Mouse (Mus musculus): ENCODE measurements around the gene Nfil3. TPM values are rescaled to one million over a fixed set of nuclear protein-coding genes. Genes with fewer than 3 reads are reported as not detected.

Gene Nfil3
- total and polyA plus RNA-seq, 2 experiments, result 6.2 to 7.9 TPM

- WGBS, result 89% methylated on average over 2 of the region's 2 CpGs
- H3K79me2 ChIP-seq (ENCODE audit: control insufficient read depth, insufficient read depth, low read length), result no peaks in the 10 kb centered on the region
These were observed 19.6 kb upstream of the Nfil3 start for GRCm38 (mm10) chr13:53000481-53000880.

DNA sequence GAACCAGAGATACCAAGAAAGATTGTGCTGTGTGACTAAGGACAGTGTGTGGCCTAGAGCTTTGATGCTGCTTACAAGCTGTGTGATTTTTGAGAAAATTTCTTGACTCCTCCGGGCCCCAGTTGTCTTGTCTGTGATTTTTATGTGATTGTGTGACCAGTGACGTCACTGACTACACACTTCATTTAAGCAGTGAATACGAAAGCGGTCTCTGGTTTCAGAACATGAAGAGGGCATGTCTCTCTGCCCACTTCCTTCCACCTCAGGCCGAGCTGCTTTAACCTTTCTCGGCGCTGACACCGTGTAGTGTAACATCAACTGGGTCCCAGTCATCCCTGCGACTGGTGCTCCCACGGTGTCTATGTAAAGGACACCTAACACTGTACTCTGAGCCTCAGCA, 17.7 kb upstream of the Nfil3 start:
- H3K79me2 ChIP-seq (ENCODE audit: control insufficient read depth, insufficient read depth, low read length), result no peaks in the 10 kb centered on the region
- H3K27ac ChIP-seq (replicated peaks; ENCODE audit: insufficient read depth, low read depth, low read length), result no peak overlapping the region
- WGBS, result 86% methylated on average over 10 of the region's 10 CpGs
- H3K4me3 ChIP-seq (ENCODE audit: insufficient read depth, low read depth, low read length), result no peak overlapping the region
- no peak for DNase-seq (ENCODE audit: extremely low read depth, low read depth, low spot score)
- no peak overlapping the region for H3K9ac ChIP-seq (ENCODE audit: low read depth, low read length)
- TF ChIP-seq CTCF (IDR thresholded peaks at IDR 0.05; ENCODE audit: low read depth, low read length) (no peak), POLR2A (IDR thresholded peaks at IDR 0.05; ENCODE audit: extremely low read depth, insufficient read depth, low read length) (no peak)
- no peaks in the 10 kb centered on the region for H3K36me3 ChIP-seq (ENCODE audit: control insufficient read depth, insufficient read depth, low read length)
- H3K27me3 ChIP-seq (ENCODE audit: control insufficient read depth, insufficient read depth, low read length), result no peaks in the 10 kb centered on the region
- H3K4me1 ChIP-seq (ENCODE audit: control insufficient read depth, insufficient read depth, low read length), result peaks cover 12% of the 10 kb centered on the region

More at GRCm38 (mm10) chr13:53000481-53000880, 19.6 kb upstream of the Nfil3 start:
- Histone ChIP-seq H3K9ac (ENCODE audit: low read depth, low read length) (no peak overlapping the region), H3K4me1 (ENCODE audit: control insufficient read depth, insufficient read depth, low read length) (peaks cover 5% of the 10 kb centered on the region), H3K27me3 (ENCODE audit: control insufficient read depth, insufficient read depth, low read length) (no peaks in the 10 kb centered on the region), H3K27ac (replicated peaks; ENCODE audit: insufficient read depth, low read depth, low read length) (no peak overlapping the region), H3K4me3 (ENCODE audit: insufficient read depth, low read depth, low read length) (no peak overlapping the region), H3K36me3 (ENCODE audit: control insufficient read depth, insufficient read depth, low read length) (no peaks in the 10 kb centered on the region)
- no peak for DNase-seq (ENCODE audit: extremely low read depth, low read depth, low spot score)
- no peak for TF ChIP-seq POLR2A (IDR thresholded peaks at IDR 0.05; ENCODE audit: extremely low read depth, insufficient read depth, low read length)
- TF ChIP-seq CTCF (IDR thresholded peaks at IDR 0.05; ENCODE audit: low read depth, low read length), result no peak

GRCm38 (mm10) chr13:52997806-52998205, 16.9 kb upstream of the Nfil3 start:
- H3K4me1 ChIP-seq (ENCODE audit: control insufficient read depth, insufficient read depth, low read length), result peaks cover 12% of the 10 kb centered on the region
- no peaks in the 10 kb centered on the region for H3K36me3 ChIP-seq (ENCODE audit: control insufficient read depth, insufficient read depth, low read length)
- H3K79me2 ChIP-seq (ENCODE audit: control insufficient read depth, insufficient read depth, low read length), result no peaks in the 10 kb centered on the region
- no peak for DNase-seq (ENCODE audit: extremely low read depth, low read depth, low spot score)
- H3K27me3 ChIP-seq (ENCODE audit: control insufficient read depth, insufficient read depth, low read length), result no peaks in the 10 kb centered on the region
- WGBS, result 70% methylated on average over 2 of the region's 2 CpGs
- no peak overlapping the region for H3K4me3 ChIP-seq (ENCODE audit: insufficient read depth, low read depth, low read length)
- H3K27ac ChIP-seq (replicated peaks; ENCODE audit: insufficient read depth, low read depth, low read length), result no peak overlapping the region
- TF ChIP-seq POLR2A (IDR thresholded peaks at IDR 0.05; ENCODE audit: extremely low read depth, insufficient read depth, low read length), result no peak
- TF ChIP-seq CTCF (IDR thresholded peaks at IDR 0.05; ENCODE audit: low read depth, low read length), result no peak
- H3K9ac ChIP-seq (ENCODE audit: low read depth, low read length), result no peak overlapping the region

- peaks cover 7% of the 10 kb centered on the region for H3K4me1 ChIP-seq (ENCODE audit: control insufficient read depth, insufficient read depth, low read length)
- no peaks in the 10 kb centered on the region for H3K36me3 ChIP-seq (ENCODE audit: control insufficient read depth, insufficient read depth, low read length)
- WGBS, result 55% methylated on average over 8 of the region's 8 CpGs
- H3K79me2 ChIP-seq (ENCODE audit: control insufficient read depth, insufficient read depth, low read length), result no peaks in the 10 kb centered on the region
- H3K9ac ChIP-seq (ENCODE audit: low read depth, low read length), result no peak overlapping the region
- no peak overlapping the region for H3K27ac ChIP-seq (replicated peaks; ENCODE audit: insufficient read depth, low read depth, low read length)
- no peaks in the 10 kb centered on the region; the same call in 1 of the 2 replicates for H3K27me3 ChIP-seq (ENCODE audit: control insufficient read depth, insufficient read depth, low read length)
- TF ChIP-seq CTCF (IDR thresholded peaks at IDR 0.05; ENCODE audit: low read depth, low read length) (no peak), POLR2A (IDR thresholded peaks at IDR 0.05; ENCODE audit: extremely low read depth, insufficient read depth, low read length) (no peak)
- no peak for DNase-seq (ENCODE audit: extremely low read depth, low read depth, low spot score)
- no peak overlapping the region for H3K4me3 ChIP-seq (ENCODE audit: insufficient read depth, low read depth, low read length)
These were observed 15.3 kb upstream of the Nfil3 start for GRCm38 (mm10) chr13:52996201-52996600.

DNA sequence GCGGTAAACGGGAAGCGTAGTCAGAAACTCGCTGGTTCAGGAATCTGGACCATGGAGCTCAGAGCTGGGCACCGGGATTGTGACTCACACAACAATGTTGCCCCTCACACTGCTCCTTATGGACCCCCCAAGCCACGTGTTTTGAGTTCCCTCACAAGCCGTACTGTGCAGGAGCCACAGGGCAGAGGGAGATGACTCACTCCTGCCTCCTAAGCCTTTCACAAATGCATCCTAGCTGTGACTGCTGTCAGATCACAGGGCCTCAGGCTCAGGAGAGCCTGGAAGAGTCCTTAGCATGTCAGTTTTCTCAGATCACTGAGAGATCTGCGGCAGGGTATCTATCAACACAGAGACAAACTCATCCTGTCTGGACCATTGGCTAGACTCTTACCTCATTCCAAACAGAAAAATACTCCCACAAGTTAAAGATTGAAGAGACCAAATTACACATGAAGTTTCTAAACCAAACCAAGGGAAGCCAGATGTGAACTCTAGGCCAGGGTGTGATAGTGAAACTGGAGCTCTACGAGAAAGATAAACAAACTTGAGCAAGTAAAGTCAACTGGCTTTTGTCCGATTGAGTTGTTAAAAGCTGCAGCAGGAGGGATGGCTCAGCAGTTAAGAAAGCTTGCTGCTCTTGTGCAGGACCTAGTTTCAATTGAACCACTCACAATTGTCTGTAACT, 13.5 kb upstream of the Nfil3 start:
- no peak overlapping the region for H3K4me3 ChIP-seq (ENCODE audit: insufficient read depth, low read depth, low read length)
- peak overlapping the region; percentile 7 for H3K27ac ChIP-seq (replicated peaks; ENCODE audit: insufficient read depth, low read depth, low read length)
- 50% methylated on average over 10 of the region's 10 CpGs for WGBS
- H3K79me2 ChIP-seq (ENCODE audit: control insufficient read depth, insufficient read depth, low read length), result no peaks in the 10 kb centered on the region
- H3K9ac ChIP-seq (ENCODE audit: low read depth, low read length), result no peak overlapping the region
- H3K4me1 ChIP-seq (ENCODE audit: control insufficient read depth, insufficient read depth, low read length), result peaks cover 7% of the 10 kb centered on the region
- no peaks in the 10 kb centered on the region; the same call in 1 of the 2 replicates for H3K27me3 ChIP-seq (ENCODE audit: control insufficient read depth, insufficient read depth, low read length)
- no peaks in the 10 kb centered on the region for H3K36me3 ChIP-seq (ENCODE audit: control insufficient read depth, insufficient read depth, low read length)
- no peak for TF ChIP-seq CTCF (IDR thresholded peaks at IDR 0.05; ENCODE audit: low read depth, low read length)
- no peak for TF ChIP-seq POLR2A (IDR thresholded peaks at IDR 0.05; ENCODE audit: extremely low read depth, insufficient read depth, low read length)
- DNase-seq (ENCODE audit: extremely low read depth, low read depth, low spot score), result peak; percentile 97

GRCm38 (mm10) chr13:52990139-52990538, 9.3 kb upstream of the Nfil3 start:
- DNase-seq (ENCODE audit: extremely low read depth, low read depth, low spot score), result no peak
- WGBS, result 84% methylated on average over 9 of the region's 9 CpGs

More at GRCm38 (mm10) chr13:52990139-52990538, 9.3 kb upstream of the Nfil3 start:
- Histone ChIP-seq H3K27me3 (ENCODE audit: control insufficient read depth, insufficient read depth, low read length) (no peaks in the 10 kb centered on the region; the same call in 1 of the 2 replicates), H3K4me1 (ENCODE audit: control insufficient read depth, insufficient read depth, low read length) (peaks cover 7% of the 10 kb centered on the region), H3K36me3 (ENCODE audit: control insufficient read depth, insufficient read depth, low read length) (no peaks in the 10 kb centered on the region), H3K79me2 (ENCODE audit: control insufficient read depth, insufficient read depth, low read length) (no peaks in the 10 kb centered on the region), H3K4me3 (ENCODE audit: insufficient read depth, low read depth, low read length) (no peak overlapping the region), H3K27ac (replicated peaks; ENCODE audit: insufficient read depth, low read depth, low read length) (no peak overlapping the region), H3K9ac (ENCODE audit: low read depth, low read length) (no peak overlapping the region)
- TF ChIP-seq CTCF (IDR thresholded peaks at IDR 0.05; ENCODE audit: low read depth, low read length), result no peak
- no peak for TF ChIP-seq POLR2A (IDR thresholded peaks at IDR 0.05; ENCODE audit: extremely low read depth, insufficient read depth, low read length)
